Mouse (Mus musculus) stomach, embryonic 15.5 days (tissue): ENCODE results near the gene Snx5. TPM values are rescaled to one million over a fixed set of nuclear protein-coding genes. Genes with fewer than 3 reads are reported as not detected.
A peak's percentile ranks its signal among the peaks of the same experiment; 100 is the strongest.

Experiments
- ATAC-seq: fragments of 200-750 bp; cut with Nextera tagmentation; 2 replicates; pipeline ENCODE4 v1.8.0; 2017; ENCODE audit warnings: low read depth, moderate number of reproducible peaks, moderate TSS enrichment; ENCODE audit not compliant: insufficient read depth, low FRiP score
- H3K27ac ChIP-seq: fragments of 300-500 bp; sonication (generic); 2 replicates; pipeline ENCODE4 v1.5.1; 2015; ENCODE audit warnings: mild to moderate bottlenecking, inconsistent platforms
- H3K27me3 ChIP-seq: fragments of 300-500 bp; sonication (generic); replicated peaks from 2 replicates; pipeline ENCODE4 v1.6.1; 2015; ENCODE audit warnings: inconsistent platforms
- H3K36me3 ChIP-seq: fragments of 300-500 bp; sonication (generic); 2 replicates; pipeline ENCODE4 v1.6.1; 2015; ENCODE audit warnings: inconsistent platforms
- H3K4me1 ChIP-seq: fragments of 300-500 bp; sonication (generic); 2 replicates; pipeline ENCODE4 v1.6.1; 2015; ENCODE audit warnings: inconsistent platforms
- H3K4me2 ChIP-seq: fragments of 300-500 bp; sonication (generic); 2 replicates; pipeline ENCODE4 v1.6.1; 2015; ENCODE audit warnings: mild to moderate bottlenecking, inconsistent platforms
- H3K4me3 ChIP-seq: fragments of 300-500 bp; sonication (generic); replicated peaks from 2 replicates; pipeline ENCODE4 v1.5.1; 2015; ENCODE audit warnings: inconsistent platforms
- H3K9ac ChIP-seq: fragments of 300-500 bp; sonication (generic); 2 replicates; pipeline ENCODE4 v1.6.1; 2015; ENCODE audit warnings: inconsistent platforms
- H3K9me3 ChIP-seq: fragments of 300-500 bp; sonication (generic); 2 replicates; pipeline ENCODE4 v1.6.1; 2016; ENCODE audit warnings: inconsistent platforms
- WGBS: fragments of 180-500 bp; shearing (Covaris S2); methylation state at CpG from one replicate; pipeline ENCODE4 v1.1.7; 2015; 5-methylcytosine and 5-hydroxymethylcytosine counted together
- polyA plus RNA-seq: library from polyadenylated mRNA; unstranded; fragments of >200 nt; fragmentation: Nextera tagmentation; extraction: Ambion mirVana; gene quantifications from 2 replicates; pipeline ENCODE4 v1.2.1, GENCODE M21; 2015

The Snx5 gene
- 122 and 130 TPM in 2 replicates for polyA plus RNA-seq

DNA sequence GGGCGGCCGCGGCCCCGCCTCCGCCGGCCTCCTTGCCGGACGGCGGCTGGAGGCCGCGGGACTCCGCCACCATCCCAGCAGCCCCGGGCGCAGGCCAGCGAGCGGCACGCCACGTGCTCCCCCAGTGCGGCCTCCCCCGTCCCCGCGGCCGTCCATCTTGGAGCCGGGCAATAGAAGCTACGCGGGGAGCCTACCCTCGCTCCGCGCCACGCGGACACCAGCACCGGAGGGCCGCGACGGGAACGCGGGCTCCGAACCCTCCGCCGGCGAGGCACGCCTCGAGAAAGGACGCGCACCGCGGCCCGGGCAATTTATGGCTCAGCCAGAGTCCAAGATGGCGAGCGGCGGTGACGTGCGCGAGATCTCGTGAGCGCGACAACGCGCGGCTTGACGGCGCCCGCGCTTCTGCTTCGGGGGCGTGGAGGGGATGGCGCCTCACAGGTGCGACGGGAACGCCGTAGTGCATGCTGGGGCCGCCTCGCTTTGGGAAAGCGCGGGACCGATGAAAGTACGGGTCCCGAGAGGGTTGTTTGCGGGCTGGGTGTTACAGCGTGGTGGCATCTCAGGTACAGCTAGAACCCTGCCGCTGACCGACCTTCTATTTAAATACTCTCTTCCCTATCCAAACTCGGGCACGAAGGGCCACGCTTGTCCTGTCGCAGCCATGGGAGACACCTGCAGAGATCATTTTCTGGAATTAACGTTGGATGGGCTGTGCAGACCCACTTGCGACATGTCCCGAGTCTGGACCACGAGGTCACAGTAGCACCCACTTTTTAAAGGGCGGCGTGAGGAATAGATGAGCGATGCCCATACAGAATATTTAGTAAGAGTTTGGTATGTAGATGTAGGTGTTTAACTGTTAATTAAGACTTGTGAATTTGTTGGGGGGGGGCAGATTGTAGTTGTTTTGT, at the start of gene Snx5, which contains the start of gene Mgme1:
Snx5 (minus strand) TSS at position 400 of the 914 bp plus-strand sequence.
Mgme1 (plus strand) TSS at position 157 of the 914 bp plus-strand sequence.
- WGBS = under 1% methylated on average over 93 of the region's 93 CpGs
- H3K4me2 ChIP-seq = peak within 1 kb of the TSS; percentile 80

DNA sequence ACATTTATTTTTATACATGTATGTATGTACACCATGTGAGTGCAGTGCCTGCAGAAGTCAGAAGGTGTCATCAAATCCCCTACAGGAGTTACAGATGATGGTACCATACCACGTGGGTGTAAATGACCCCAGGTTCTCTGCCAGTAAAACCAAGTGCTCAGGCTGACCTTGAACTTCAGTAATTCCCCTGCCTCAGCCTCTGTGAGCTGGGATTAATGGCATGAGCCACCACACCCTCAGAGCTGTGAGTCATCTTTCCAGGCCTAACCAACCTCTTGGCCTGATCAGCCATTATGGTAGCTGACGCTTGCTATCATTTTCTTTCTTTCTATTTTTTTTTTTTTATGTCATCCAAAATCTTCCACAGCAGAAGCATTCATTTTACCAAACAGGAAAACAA, 40.7 kb upstream of the Snx5 start:
- no peak for ATAC-seq
- 87% methylated on average over 2 of the region's 2 CpGs for WGBS
- Histone ChIP-seq H3K27me3 (no peaks in the 10 kb centered on the region), H3K9ac (no peak overlapping the region), H3K4me1 (no peaks in the 10 kb centered on the region), H3K36me3 (no peaks in the 10 kb centered on the region), H3K9me3 (no peaks in the 10 kb centered on the region), H3K27ac (no peak overlapping the region), H3K4me2 (no peak overlapping the region), H3K4me3 (no peak overlapping the region)

More for the DNA sequence above, at the start of gene Snx5, which contains the start of gene Mgme1:
- peak within 1 kb of the TSS; percentile 93 for H3K4me3 ChIP-seq
- H3K9ac ChIP-seq = peak within 1 kb of the TSS; percentile 87
- H3K27ac ChIP-seq = peak within 1 kb of the TSS; percentile 96
- H3K36me3 ChIP-seq = no peaks in the 10 kb centered on the region
- H3K27me3 ChIP-seq = no peaks in the 10 kb centered on the region
- H3K9me3 ChIP-seq = no peaks in the 10 kb centered on the region
- ATAC-seq = peak; percentile 95
- peaks cover 5% of the 10 kb centered on the region; the same call in 1 of the 2 replicates for H3K4me1 ChIP-seq

DNA sequence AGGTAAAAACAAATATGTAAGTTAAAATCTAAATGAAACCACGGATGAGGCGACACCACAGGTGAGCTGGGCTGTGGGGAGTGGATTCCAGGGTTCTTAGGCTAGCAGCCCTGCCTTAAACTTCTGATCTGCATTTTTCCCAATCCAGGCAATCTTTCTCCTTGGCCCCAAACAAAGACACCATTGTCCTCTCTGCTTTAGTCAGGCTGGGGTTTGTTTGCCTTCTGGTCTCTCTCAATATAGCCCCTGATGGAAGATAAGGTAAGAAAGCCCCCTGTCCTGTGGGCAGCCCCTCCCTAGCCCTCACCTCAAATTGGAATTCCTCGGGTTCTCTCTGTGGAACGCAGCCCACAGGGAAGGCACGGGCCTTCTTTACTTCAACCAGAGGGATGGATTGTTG, 39.6 kb upstream of the Snx5 start:
- Histone ChIP-seq H3K4me3 (no peak overlapping the region), H3K36me3 (no peaks in the 10 kb centered on the region), H3K4me1 (no peaks in the 10 kb centered on the region), H3K27ac (peak overlapping the region; percentile 35; the same call in 1 of the 2 replicates), H3K4me2 (no peak overlapping the region), H3K9me3 (no peaks in the 10 kb centered on the region), H3K9ac (no peak overlapping the region), H3K27me3 (no peaks in the 10 kb centered on the region)
- ATAC-seq = no peak
- WGBS = 53% methylated on average over 5 of the region's 5 CpGs

DNA sequence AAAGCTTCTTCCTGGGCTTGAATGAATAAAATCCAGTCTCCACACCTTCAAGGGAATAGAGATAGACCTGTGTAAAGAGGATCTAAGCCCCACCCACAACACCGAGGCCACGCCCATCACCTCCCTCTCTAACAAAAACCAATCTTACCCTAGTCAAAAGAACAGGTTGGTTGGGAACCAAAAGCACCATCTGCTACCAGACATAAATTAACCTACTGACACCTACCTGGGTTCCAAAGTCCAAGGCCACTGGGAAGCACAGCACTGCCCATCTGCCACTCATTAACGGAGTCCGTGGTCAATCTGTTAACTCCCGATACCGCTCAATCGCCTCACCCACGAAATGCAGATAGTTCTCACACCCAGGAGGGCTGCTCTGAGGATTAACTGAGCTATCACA, 37.9 kb upstream of the Snx5 start:
- no peaks in the 10 kb centered on the region for H3K27me3 ChIP-seq

DNA sequence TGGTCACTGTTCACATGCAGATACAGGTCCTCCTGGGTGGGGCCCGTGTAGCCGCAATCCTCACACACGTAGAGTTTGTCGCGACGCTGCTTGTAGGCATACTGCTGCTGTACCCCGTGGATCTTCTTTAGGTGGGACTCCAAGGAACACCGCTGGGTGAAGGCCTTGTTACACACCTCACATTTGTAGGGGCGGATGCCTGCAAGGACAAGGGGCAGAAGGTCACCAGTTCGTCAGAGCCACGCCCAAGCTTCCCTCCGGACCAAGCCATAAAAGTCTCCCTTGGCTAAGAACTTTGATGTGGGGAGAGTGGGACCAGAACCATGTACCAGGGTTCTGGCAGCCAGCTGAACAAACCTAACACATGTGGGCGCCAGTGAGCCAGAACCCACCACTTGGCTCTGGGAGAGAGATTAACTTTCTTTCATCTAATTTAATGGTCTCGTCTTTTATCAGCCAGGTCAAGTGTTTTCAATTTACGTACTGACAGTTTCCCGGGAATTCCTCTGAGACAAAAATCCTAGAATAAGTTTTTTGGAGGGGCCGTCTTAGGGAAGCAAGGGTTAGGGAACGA, 35.1 kb upstream of the Snx5 start:
- no peak for ATAC-seq
- Histone ChIP-seq H3K36me3 (no peaks in the 10 kb centered on the region), H3K4me1 (no peaks in the 10 kb centered on the region), H3K4me2 (no peak overlapping the region), H3K27me3 (no peaks in the 10 kb centered on the region), H3K4me3 (no peak overlapping the region), H3K9ac (no peak overlapping the region), H3K27ac (no peak overlapping the region), H3K9me3 (no peaks in the 10 kb centered on the region)
- 61% methylated on average over 18 of the region's 18 CpGs for whole genome bisulfite sequencing

More for the DNA sequence above, 37.9 kb upstream of the Snx5 start:
- WGBS = 46% methylated on average over 8 of the region's 8 CpGs
- H3K4me3 ChIP-seq = no peak overlapping the region
- no peak overlapping the region for H3K27ac ChIP-seq
- H3K36me3 ChIP-seq = no peaks in the 10 kb centered on the region
- H3K9me3 ChIP-seq = no peaks in the 10 kb centered on the region
- no peaks in the 10 kb centered on the region for H3K4me1 ChIP-seq
- H3K9ac ChIP-seq = no peak overlapping the region
- no peak; the same call in 1 of the 2 replicates for ATAC-seq
- no peak overlapping the region for H3K4me2 ChIP-seq

DNA sequence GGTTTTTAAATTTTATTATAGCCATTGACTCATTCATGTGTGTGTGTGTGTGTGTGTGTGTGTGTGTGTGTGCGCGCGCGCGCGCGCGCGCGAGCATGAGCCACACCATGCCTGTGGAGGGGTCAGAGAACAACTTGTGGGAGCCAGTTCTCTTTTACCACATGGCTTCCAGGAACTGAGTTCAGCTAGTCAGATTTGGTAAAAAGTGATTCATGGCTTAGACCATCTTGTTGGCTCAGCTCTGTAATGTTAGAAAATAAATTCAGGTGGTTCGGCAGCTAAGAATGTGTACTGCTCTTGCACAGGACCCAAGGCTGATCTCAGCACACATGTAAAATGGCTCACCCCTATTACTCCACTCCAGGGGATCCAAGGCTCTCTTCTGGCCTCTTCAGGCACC, 30.4 kb upstream of the Snx5 start:
- Histone ChIP-seq H3K9me3 (no peaks in the 10 kb centered on the region), H3K27me3 (no peaks in the 10 kb centered on the region), H3K9ac (no peak overlapping the region), H3K4me3 (no peak overlapping the region), H3K4me2 (no peak overlapping the region), H3K36me3 (no peaks in the 10 kb centered on the region), H3K27ac (no peak overlapping the region), H3K4me1 (no peaks in the 10 kb centered on the region)
- no peak for ATAC-seq
- 96% methylated on average over 11 of the region's 11 CpGs for WGBS

DNA sequence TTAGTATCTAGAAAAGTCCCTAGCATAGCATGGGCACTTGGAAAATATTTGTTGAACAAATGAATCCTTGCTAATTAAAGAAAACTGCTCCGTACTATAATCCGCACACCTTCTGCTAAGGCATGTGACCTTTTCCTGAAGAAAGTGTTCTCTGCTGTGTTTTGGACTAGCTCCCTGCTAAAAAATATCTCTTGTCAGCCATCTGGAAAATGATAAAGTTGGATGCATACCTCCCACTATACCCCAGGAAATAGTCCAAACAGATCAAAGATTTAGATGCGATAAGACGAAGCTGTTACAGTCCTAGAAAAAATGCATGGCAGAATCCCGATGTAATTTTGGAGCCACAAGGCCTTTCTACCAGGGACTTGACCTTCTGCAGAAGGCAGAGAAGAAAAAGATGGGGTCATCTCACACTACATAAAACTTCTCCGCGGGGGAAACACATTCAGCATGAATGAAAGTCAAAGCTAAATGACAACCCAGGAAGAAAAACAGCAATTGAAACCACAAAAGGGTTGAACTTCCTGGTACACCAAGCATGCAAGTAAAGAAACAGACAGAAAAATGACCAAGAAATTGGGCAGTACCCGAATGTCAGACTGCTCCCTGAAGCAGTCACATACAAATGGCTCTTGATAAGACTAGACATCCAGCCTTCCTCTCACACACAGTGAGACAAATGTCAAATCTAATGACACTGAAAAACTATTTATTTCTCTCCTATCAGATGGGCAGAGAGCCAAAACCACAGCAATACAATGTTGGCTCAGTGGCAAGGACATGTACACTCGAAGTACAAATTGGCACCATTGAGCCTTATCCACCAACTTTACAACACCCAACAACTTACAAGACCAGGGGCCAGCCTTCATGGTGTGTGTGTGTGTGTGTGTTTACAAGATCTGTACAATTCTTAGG, 29.3 kb upstream of the Snx5 start:
- H3K36me3 ChIP-seq = no peaks in the 10 kb centered on the region
- no peak overlapping the region for H3K9ac ChIP-seq
- H3K4me3 ChIP-seq = no peak overlapping the region
- WGBS = 47% methylated on average over 9 of the region's 9 CpGs
- no peaks in the 10 kb centered on the region for H3K9me3 ChIP-seq
- H3K4me2 ChIP-seq = no peak overlapping the region
- peak; percentile 37; the same call in 1 of the 2 replicates for ATAC-seq
- no peaks in the 10 kb centered on the region for H3K4me1 ChIP-seq
- H3K27me3 ChIP-seq = no peaks in the 10 kb centered on the region
- 0 out of 2 replicates have a peak overlapping the region, but pooled peaks have one; percentile 8 for H3K27ac ChIP-seq

DNA sequence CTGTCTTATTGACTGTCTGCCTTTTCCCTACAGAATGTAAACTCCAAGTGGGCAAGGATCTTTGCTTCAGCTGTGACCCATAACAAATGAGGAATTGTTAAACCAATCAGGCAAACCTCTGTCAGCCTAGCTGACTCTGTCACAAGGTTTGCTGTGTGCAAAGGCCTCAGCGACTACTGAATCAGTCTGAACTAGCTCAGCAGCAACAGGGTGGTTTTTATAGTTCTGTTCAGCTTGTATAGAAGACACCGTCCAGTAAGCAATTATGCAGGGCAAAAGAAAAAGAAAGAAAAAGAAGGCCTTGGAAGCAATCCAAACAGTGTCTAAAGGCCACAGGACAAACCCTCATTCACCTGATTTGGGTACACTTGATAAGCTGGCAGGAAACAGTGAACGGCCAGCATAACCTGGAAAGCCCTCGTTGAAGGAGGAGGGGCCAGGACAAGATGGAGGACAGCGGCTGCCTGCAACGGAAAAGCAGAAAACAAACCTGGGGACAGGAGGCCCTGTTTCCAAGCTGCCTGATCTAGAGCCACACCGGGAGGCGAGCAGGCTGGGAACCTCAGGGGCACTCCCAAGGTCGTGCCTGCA, 24.5 kb upstream of the Snx5 start:
- H3K4me2 ChIP-seq = no peak overlapping the region
- no peak overlapping the region for H3K9ac ChIP-seq
- no peak overlapping the region for H3K27ac ChIP-seq
- 50% methylated on average over 9 of the region's 9 CpGs for WGBS
- no peaks in the 10 kb centered on the region for H3K27me3 ChIP-seq
- H3K4me1 ChIP-seq = no peaks in the 10 kb centered on the region
- peak; percentile 33; the same call in 1 of the 2 replicates for ATAC-seq
- H3K9me3 ChIP-seq = no peaks in the 10 kb centered on the region
- H3K36me3 ChIP-seq = no peaks in the 10 kb centered on the region
- no peak overlapping the region for H3K4me3 ChIP-seq

DNA sequence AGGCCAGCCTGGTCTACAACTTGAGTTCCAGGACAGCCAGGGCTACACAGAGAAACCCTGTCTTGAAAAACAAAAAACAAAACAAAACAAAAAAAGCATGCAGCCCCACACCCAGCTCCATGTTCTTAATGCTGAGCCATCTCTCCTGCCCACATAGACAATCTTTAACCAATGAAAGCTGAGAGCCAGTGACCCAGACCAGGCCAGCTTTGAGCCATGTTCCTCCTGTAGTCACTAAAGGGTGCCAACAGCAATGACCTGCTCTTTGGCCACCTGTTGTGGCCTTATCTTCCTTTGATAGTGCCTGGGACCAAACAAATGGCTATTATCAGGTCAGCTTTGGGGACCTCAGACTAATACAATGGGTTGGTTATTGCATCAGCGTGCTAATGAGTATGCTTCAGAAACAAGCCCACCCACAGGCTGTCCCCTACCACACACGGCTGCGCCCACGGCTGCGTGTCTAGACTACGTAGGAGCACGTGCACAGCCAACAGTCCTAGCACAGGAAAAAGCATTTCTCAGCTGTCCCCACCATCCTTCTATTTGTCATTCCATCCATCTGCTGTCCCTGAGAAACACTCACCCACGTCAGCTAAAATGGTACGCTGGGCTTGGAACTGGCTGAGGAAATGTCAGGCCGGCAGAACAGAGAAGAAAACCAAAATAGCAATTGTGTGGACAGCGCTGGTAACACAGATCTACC, 21.0 kb upstream of the Snx5 start:
- Histone ChIP-seq H3K4me2 (no peak overlapping the region), H3K4me1 (no peaks in the 10 kb centered on the region), H3K27ac (no peak overlapping the region), H3K9me3 (no peaks in the 10 kb centered on the region), H3K27me3 (no peaks in the 10 kb centered on the region), H3K36me3 (no peaks in the 10 kb centered on the region), H3K4me3 (no peak overlapping the region), H3K9ac (no peak overlapping the region)
- WGBS = 64% methylated on average over 11 of the region's 11 CpGs
- no peak for ATAC-seq

DNA sequence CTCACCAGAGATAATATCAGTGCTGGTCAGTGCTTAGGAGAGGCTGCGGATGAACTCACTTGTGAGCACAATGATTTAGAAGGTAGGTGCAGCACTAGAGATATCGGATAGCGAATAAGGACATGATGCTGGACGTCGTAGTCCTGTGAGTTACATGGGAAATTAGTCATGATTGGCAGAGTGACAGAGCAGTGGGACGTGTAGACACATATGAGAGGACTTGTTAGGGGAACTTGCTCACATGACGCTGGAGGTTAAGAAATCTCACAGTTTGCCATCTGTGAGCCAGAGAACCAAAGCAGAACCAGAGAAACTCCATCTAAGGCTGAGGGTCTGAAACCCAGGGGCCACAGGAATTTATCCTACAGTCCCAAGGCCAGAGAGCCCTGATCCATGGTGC, 19.6 kb upstream of the Snx5 start:
- Histone ChIP-seq H3K9ac (no peak overlapping the region), H3K36me3 (no peaks in the 10 kb centered on the region)
- ATAC-seq = no peak

DNA sequence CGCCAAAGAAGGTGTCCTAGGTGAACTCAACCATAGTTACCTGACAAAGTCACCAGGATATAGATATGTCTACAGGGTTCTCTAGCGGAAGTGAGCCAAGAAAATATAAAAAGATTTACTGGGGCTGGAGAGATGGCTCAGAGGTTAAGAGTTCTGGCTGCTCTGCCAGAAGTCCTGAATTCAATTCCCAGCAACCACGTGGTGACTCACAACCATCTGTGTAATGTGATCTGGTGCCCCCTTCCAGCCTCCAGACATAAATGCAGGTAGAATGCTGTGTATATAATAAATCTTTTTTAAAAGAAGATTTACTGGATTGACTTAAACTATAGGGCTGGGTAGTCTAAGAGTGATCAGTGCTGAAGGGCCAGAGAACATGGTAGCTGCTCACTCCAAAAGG, 10.7 kb upstream of the Snx5 start:
- H3K36me3 ChIP-seq = peaks cover 18% of the 10 kb centered on the region; the same call in 1 of the 2 replicates
- H3K9ac ChIP-seq = no peak overlapping the region
- no peak overlapping the region for H3K27ac ChIP-seq
- H3K4me2 ChIP-seq = no peak overlapping the region
- no peak for ATAC-seq
- H3K9me3 ChIP-seq = no peaks in the 10 kb centered on the region
- no peaks in the 10 kb centered on the region for H3K27me3 ChIP-seq
- no peaks in the 10 kb centered on the region for H3K4me1 ChIP-seq
- 62% methylated on average over 3 of the region's 3 CpGs for WGBS
- no peak overlapping the region for H3K4me3 ChIP-seq

More for the DNA sequence above, 19.6 kb upstream of the Snx5 start:
- no peak overlapping the region for H3K4me3 ChIP-seq
- H3K27me3 ChIP-seq = no peaks in the 10 kb centered on the region
- 83% methylated on average over 7 of the region's 7 CpGs for WGBS
- H3K9me3 ChIP-seq = no peaks in the 10 kb centered on the region
- H3K4me2 ChIP-seq = no peak overlapping the region
- H3K4me1 ChIP-seq = no peaks in the 10 kb centered on the region
- no peak overlapping the region for H3K27ac ChIP-seq
